ENCODE assay signal across 20 mouse cellular contexts in the genomic region with DNA sequence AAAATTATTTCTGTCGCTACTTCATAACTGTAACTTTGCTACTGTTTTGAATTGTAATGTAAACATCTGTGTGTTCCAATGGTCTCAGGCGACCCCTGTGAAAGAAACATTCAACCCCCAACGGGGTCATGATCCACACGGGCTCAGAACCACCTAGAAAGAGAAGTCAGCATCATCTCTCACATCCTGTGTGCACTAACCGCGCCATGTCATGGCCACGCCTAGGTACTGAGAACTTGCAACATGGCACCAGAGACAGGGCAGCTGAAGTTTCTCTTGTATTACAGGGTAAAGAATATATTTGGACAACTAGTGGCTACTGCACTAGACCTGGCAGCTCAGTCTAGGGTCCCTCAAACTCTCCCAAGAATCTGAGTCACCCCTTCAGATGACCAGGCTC. TPM values are rescaled to one million over a fixed set of nuclear protein-coding genes. Genes with fewer than 3 reads are reported as not detected.
"Had no signal": no experiment of that assay in that cellular context is flagged by ENCODE, and none has a peak within 500 bp of the region (broad histone marks: within the 10 kb centered on the region; RNA-seq: fewer than 3 reads in every experiment).

No protein-coding gene starts in this region.

- H3K27ac ChIP-seq: gastrocnemius, adult 2 months; heart, embryonic 10.5 days; hindbrain, embryonic 10.5 days; hindbrain, embryonic 12.5 days; hindbrain, embryonic 14.5 days; intestine, embryonic 15.5 days; layer of hippocampus, adult 2 months; left cerebral cortex, adult 2 months; limb, embryonic 10.5 days; limb, embryonic 12.5 days had no signal

- H3K9me3 ChIP-seq: heart, embryonic 10.5 days; hindbrain, embryonic 12.5 days; intestine, embryonic 15.5 days; limb, embryonic 10.5 days; limb, embryonic 12.5 days had no signal

- ATAC-seq: hindbrain, embryonic 16.5 days; inflammation-experienced regulatory T-cells, adult 6 months had no signal

- H3K4me1 ChIP-seq: intestine, embryonic 15.5 days; limb, embryonic 12.5 days had no signal

- DNase-seq: gastrocnemius, postnatal 25 days had no signal

- H3K27me3 ChIP-seq: heart, embryonic 12.5 days; intestine, embryonic 15.5 days; limb, embryonic 12.5 days had no signal

- H3K9ac ChIP-seq: heart, embryonic 12.5 days; hindbrain, embryonic 12.5 days; hindbrain, embryonic 14.5 days; intestine, embryonic 15.5 days; limb, embryonic 12.5 days had no signal

- H3K4me2 ChIP-seq: heart, embryonic 12.5 days; hindbrain, embryonic 12.5 days; hindbrain, embryonic 14.5 days; intestine, embryonic 15.5 days; limb, embryonic 12.5 days had no signal

- H3K4me3 ChIP-seq: gastrocnemius, adult 2 months; heart, embryonic 10.5 days; heart, embryonic 12.5 days; hindbrain, embryonic 10.5 days; hindbrain, embryonic 12.5 days; intestine, embryonic 15.5 days; layer of hippocampus, adult 2 months; left cerebral cortex, adult 2 months; limb, embryonic 10.5 days; limb, embryonic 12.5 days had no signal

- H3K36me3 ChIP-seq: heart, embryonic 10.5 days; heart, embryonic 12.5 days; hindbrain, embryonic 10.5 days; hindbrain, embryonic 12.5 days; intestine, embryonic 15.5 days; limb, embryonic 10.5 days; limb, embryonic 12.5 days had no signal

RNA-seq across cellular contexts. Expression of gene Myl2, which starts 12.7 kb away (rescaled TPM):
- total RNA-seq: granulocyte monocyte progenitor cell, adult 5-6 weeks; layer of hippocampus, postnatal 10 days had no signal
- polyA plus RNA-seq: intestine, postnatal 0 days had no signal

RNA-seq across cellular contexts. Expression of gene Ccdc63, which starts 27.2 kb away (rescaled TPM):
- total RNA-seq: gastrocnemius, adult 2 months; gastrocnemius, postnatal 10 days; gastrocnemius, postnatal 25 days; heart, postnatal 25 days had no signal
- polyA plus RNA-seq: hindbrain, embryonic 10.5 days; hindbrain, embryonic 12.5 days; intestine, embryonic 15.5 days; intestine, postnatal 0 days; kidney, embryonic 16.5 days; limb, embryonic 10.5 days; limb, embryonic 12.5 days had no signal
